Mouse (Mus musculus): ENCODE data around the gene D1Ertd622e.

The D1Ertd622e gene

GRCm38 (mm10) chr1:97578025-97578417 lies 83.9 kb downstream of the D1Ertd622e start:
- DNase-seq = no peak

- DNase-seq = no peak
These were observed 84.5 kb downstream of the D1Ertd622e start for GRCm38 (mm10) chr1:97577062-97578024.

GRCm38 (mm10) chr1:97576576-97576975 lies 85.3 kb downstream of the D1Ertd622e start:
- DNase-seq = no peak

GRCm38 (mm10) chr1:97570814-97571213 lies 91.1 kb downstream of the D1Ertd622e start:
- DNase-seq = no peak

GRCm38 (mm10) chr1:97567956-97568355 lies 93.9 kb downstream of the D1Ertd622e start:
- DNase-seq = no peak

GRCm38 (mm10) chr1:97564641-97565040 lies 97.2 kb downstream of the D1Ertd622e start:
- no peak for DNase-seq

- no peak for DNase-seq
These were observed 99.0 kb downstream of the D1Ertd622e start for GRCm38 (mm10) chr1:97562867-97563266.
